Mouse (Mus musculus): ENCODE measurements at regions not wholly inside any gene's neighbourhood (a gene's known extent, or its start where the extent isn't known, plus 50 kb on each side); places are given as distances from the start of the nearest gene placed in this dataset.

- Histone ChIP-seq H3K36me3 (ENCODE audit: control insufficient read depth, insufficient read depth, low read length) (no peaks in the 10 kb centered on the region), H3K27ac (replicated peaks in 1 of 2; ENCODE audit: control insufficient read depth in 1 of 2, insufficient read depth in 1 of 2, low read depth in 2 of 2, low read length in 2 of 2) (no peak overlapping the region), H3K9ac (ENCODE audit: low read length) (no peak overlapping the region), H3K27me3 (ENCODE audit: control insufficient read depth, insufficient read depth, low read length) (no peaks in the 10 kb centered on the region), H3K4me3 (ENCODE audit: control insufficient read depth in 1 of 2, insufficient read depth in 1 of 2, low read depth in 1 of 2, low read length in 2 of 2) (no peak overlapping the region), H3K9me3 (ENCODE audit: control insufficient read depth, low read length) (no peaks in the 10 kb centered on the region), H3K4me2 (ENCODE audit: low read length) (no peak overlapping the region), H3K4me1 (ENCODE audit: control insufficient read depth in 2 of 2, insufficient read depth in 2 of 2, low read length in 2 of 2) (no peaks in the 10 kb centered on the region)
- no peak for ATAC-seq (ENCODE audit: insufficient number of reproducible peaks, insufficient read depth, low FRiP score, low read depth)
- 71% methylated on average over 7 of the region's 7 CpGs for WGBS
Observed at GRCm38 (mm10) chr2:51566554-51567246, 60.6 kb upstream of the Tas2r134 start.

- ATAC-seq (ENCODE audit: insufficient number of reproducible peaks, insufficient read depth, low FRiP score, low read depth), result no peak
- 65% methylated on average over 5 of the region's 5 CpGs for WGBS
- Histone ChIP-seq H3K9ac (ENCODE audit: low read length) (no peak overlapping the region), H3K27ac (replicated peaks in 1 of 2; ENCODE audit: control insufficient read depth in 1 of 2, insufficient read depth in 1 of 2, low read depth in 2 of 2, low read length in 2 of 2) (no peak overlapping the region), H3K4me2 (ENCODE audit: low read length) (no peak overlapping the region), H3K9me3 (ENCODE audit: control insufficient read depth, low read length) (no peaks in the 10 kb centered on the region), H3K4me1 (ENCODE audit: control insufficient read depth in 2 of 2, insufficient read depth in 2 of 2, low read length in 2 of 2) (no peaks in the 10 kb centered on the region), H3K27me3 (ENCODE audit: control insufficient read depth, insufficient read depth, low read length) (no peaks in the 10 kb centered on the region), H3K36me3 (ENCODE audit: control insufficient read depth, insufficient read depth, low read length) (no peaks in the 10 kb centered on the region), H3K4me3 (ENCODE audit: control insufficient read depth in 1 of 2, insufficient read depth in 1 of 2, low read depth in 1 of 2, low read length in 2 of 2) (no peak overlapping the region)
Observed at GRCm38 (mm10) chr2:51563881-51564280, 63.4 kb upstream of the Tas2r134 start.

GRCm38 (mm10) chr2:51563240-51563639 is 64.1 kb upstream of the Tas2r134 start:
- Histone ChIP-seq H3K9ac (ENCODE audit: low read length) (no peak overlapping the region), H3K27me3 (ENCODE audit: control insufficient read depth, insufficient read depth, low read length) (no peaks in the 10 kb centered on the region), H3K9me3 (ENCODE audit: control insufficient read depth, low read length) (no peaks in the 10 kb centered on the region), H3K4me2 (ENCODE audit: low read length) (no peak overlapping the region), H3K4me3 (ENCODE audit: control insufficient read depth in 1 of 2, insufficient read depth in 1 of 2, low read depth in 1 of 2, low read length in 2 of 2) (no peak overlapping the region), H3K4me1 (ENCODE audit: control insufficient read depth in 2 of 2, insufficient read depth in 2 of 2, low read length in 2 of 2) (no peaks in the 10 kb centered on the region), H3K36me3 (ENCODE audit: control insufficient read depth, insufficient read depth, low read length) (no peaks in the 10 kb centered on the region), H3K27ac (replicated peaks in 1 of 2; ENCODE audit: control insufficient read depth in 1 of 2, insufficient read depth in 1 of 2, low read depth in 2 of 2, low read length in 2 of 2) (no peak overlapping the region)
- ATAC-seq (ENCODE audit: insufficient number of reproducible peaks, insufficient read depth, low FRiP score, low read depth), result no peak
- 74% methylated on average over 1 of the region's 1 CpGs for WGBS

GRCm38 (mm10) chr2:51550863-51551262 is 76.4 kb upstream of the Tas2r134 start:
- H3K9me3 ChIP-seq (ENCODE audit: control insufficient read depth, low read length), result no peaks in the 10 kb centered on the region
- H3K4me3 ChIP-seq (ENCODE audit: control insufficient read depth in 1 of 2, insufficient read depth in 1 of 2, low read depth in 1 of 2, low read length in 2 of 2), result no peak overlapping the region
- H3K9ac ChIP-seq (ENCODE audit: low read length), result no peak overlapping the region
- H3K36me3 ChIP-seq (ENCODE audit: control insufficient read depth, insufficient read depth, low read length), result no peaks in the 10 kb centered on the region
- H3K27me3 ChIP-seq (ENCODE audit: control insufficient read depth, insufficient read depth, low read length), result no peaks in the 10 kb centered on the region
- no peak overlapping the region for H3K4me2 ChIP-seq (ENCODE audit: low read length)
- H3K27ac ChIP-seq (replicated peaks in 1 of 2; ENCODE audit: control insufficient read depth in 1 of 2, insufficient read depth in 1 of 2, low read depth in 2 of 2, low read length in 2 of 2), result no peak overlapping the region
- WGBS, result 72% methylated on average over 7 of the region's 7 CpGs
- no peaks in the 10 kb centered on the region for H3K4me1 ChIP-seq (ENCODE audit: control insufficient read depth in 2 of 2, insufficient read depth in 2 of 2, low read length in 2 of 2)
- no peak for ATAC-seq (ENCODE audit: insufficient number of reproducible peaks, insufficient read depth, low FRiP score, low read depth)

- no peak overlapping the region for H3K4me2 ChIP-seq (ENCODE audit: low read length)
- ATAC-seq (ENCODE audit: insufficient number of reproducible peaks, insufficient read depth, low FRiP score, low read depth), result no peak
- H3K9me3 ChIP-seq (ENCODE audit: control insufficient read depth, low read length), result no peaks in the 10 kb centered on the region
- H3K27ac ChIP-seq (replicated peaks in 1 of 2; ENCODE audit: control insufficient read depth in 1 of 2, insufficient read depth in 1 of 2, low read depth in 2 of 2, low read length in 2 of 2), result no peak overlapping the region
- H3K4me1 ChIP-seq (ENCODE audit: control insufficient read depth in 2 of 2, insufficient read depth in 2 of 2, low read length in 2 of 2), result no peaks in the 10 kb centered on the region
- WGBS, result 76% methylated on average over 5 of the region's 5 CpGs
- no peak overlapping the region for H3K4me3 ChIP-seq (ENCODE audit: control insufficient read depth in 1 of 2, insufficient read depth in 1 of 2, low read depth in 1 of 2, low read length in 2 of 2)
- no peaks in the 10 kb centered on the region for H3K36me3 ChIP-seq (ENCODE audit: control insufficient read depth, insufficient read depth, low read length)
- H3K27me3 ChIP-seq (ENCODE audit: control insufficient read depth, insufficient read depth, low read length), result no peaks in the 10 kb centered on the region
- H3K9ac ChIP-seq (ENCODE audit: low read length), result no peak overlapping the region
Observed at GRCm38 (mm10) chr2:51549125-51549524, 78.2 kb upstream of the Tas2r134 start.

GRCm38 (mm10) chr2:51546181-51546580 is 81.1 kb upstream of the Tas2r134 start:
- no peak overlapping the region for H3K9ac ChIP-seq (ENCODE audit: low read length)
- H3K4me2 ChIP-seq (ENCODE audit: low read length), result no peak overlapping the region
- H3K27ac ChIP-seq (replicated peaks in 1 of 2; ENCODE audit: control insufficient read depth in 1 of 2, insufficient read depth in 1 of 2, low read depth in 2 of 2, low read length in 2 of 2), result no peak overlapping the region
- H3K4me3 ChIP-seq (ENCODE audit: control insufficient read depth in 1 of 2, insufficient read depth in 1 of 2, low read depth in 1 of 2, low read length in 2 of 2), result no peak overlapping the region
- WGBS, result 77% methylated on average over 3 of the region's 3 CpGs
- no peaks in the 10 kb centered on the region for H3K27me3 ChIP-seq (ENCODE audit: control insufficient read depth, insufficient read depth, low read length)
- no peaks in the 10 kb centered on the region for H3K9me3 ChIP-seq (ENCODE audit: control insufficient read depth, low read length)
- no peak for ATAC-seq (ENCODE audit: insufficient number of reproducible peaks, insufficient read depth, low FRiP score, low read depth)
- no peaks in the 10 kb centered on the region for H3K36me3 ChIP-seq (ENCODE audit: control insufficient read depth, insufficient read depth, low read length)
- H3K4me1 ChIP-seq (ENCODE audit: control insufficient read depth in 2 of 2, insufficient read depth in 2 of 2, low read length in 2 of 2), result no peaks in the 10 kb centered on the region

- H3K9me3 ChIP-seq (ENCODE audit: control insufficient read depth, low read length), result no peaks in the 10 kb centered on the region
- no peak overlapping the region for H3K27ac ChIP-seq (replicated peaks in 1 of 2; ENCODE audit: control insufficient read depth in 1 of 2, insufficient read depth in 1 of 2, low read depth in 2 of 2, low read length in 2 of 2)
- H3K36me3 ChIP-seq (ENCODE audit: control insufficient read depth, insufficient read depth, low read length), result no peaks in the 10 kb centered on the region
- no peak overlapping the region for H3K9ac ChIP-seq (ENCODE audit: low read length)
- H3K27me3 ChIP-seq (ENCODE audit: control insufficient read depth, insufficient read depth, low read length), result no peaks in the 10 kb centered on the region
- no peak for ATAC-seq (ENCODE audit: insufficient number of reproducible peaks, insufficient read depth, low FRiP score, low read depth)
- no peak overlapping the region for H3K4me2 ChIP-seq (ENCODE audit: low read length)
- WGBS, result 56% methylated on average over 1 of the region's 1 CpGs
- H3K4me3 ChIP-seq (ENCODE audit: control insufficient read depth in 1 of 2, insufficient read depth in 1 of 2, low read depth in 1 of 2, low read length in 2 of 2), result no peak overlapping the region
- no peaks in the 10 kb centered on the region for H3K4me1 ChIP-seq (ENCODE audit: control insufficient read depth in 2 of 2, insufficient read depth in 2 of 2, low read length in 2 of 2)
Observed at GRCm38 (mm10) chr2:51543949-51544348, 83.4 kb upstream of the Tas2r134 start.

- no peaks in the 10 kb centered on the region for H3K36me3 ChIP-seq (ENCODE audit: control insufficient read depth, insufficient read depth, low read length)
- H3K4me1 ChIP-seq (ENCODE audit: control insufficient read depth in 2 of 2, insufficient read depth in 2 of 2, low read length in 2 of 2), result no peaks in the 10 kb centered on the region
- no peak for ATAC-seq (ENCODE audit: insufficient number of reproducible peaks, insufficient read depth, low FRiP score, low read depth)
- no peak overlapping the region for H3K4me2 ChIP-seq (ENCODE audit: low read length)
- no peak overlapping the region for H3K27ac ChIP-seq (replicated peaks in 1 of 2; ENCODE audit: control insufficient read depth in 1 of 2, insufficient read depth in 1 of 2, low read depth in 2 of 2, low read length in 2 of 2)
- no peaks in the 10 kb centered on the region for H3K9me3 ChIP-seq (ENCODE audit: control insufficient read depth, low read length)
- H3K4me3 ChIP-seq (ENCODE audit: control insufficient read depth in 1 of 2, insufficient read depth in 1 of 2, low read depth in 1 of 2, low read length in 2 of 2), result no peak overlapping the region
- H3K9ac ChIP-seq (ENCODE audit: low read length), result no peak overlapping the region
- WGBS, result 81% methylated on average over 4 of the region's 4 CpGs
- no peaks in the 10 kb centered on the region for H3K27me3 ChIP-seq (ENCODE audit: control insufficient read depth, insufficient read depth, low read length)
Observed at GRCm38 (mm10) chr2:51542272-51542671, 85.0 kb upstream of the Tas2r134 start.
